In genomic region chr1:138939579-138940139, GRCm38 (mm10) we compare ENCODE assay signal across 21 mouse cellular contexts. TPM values are rescaled to one million over a fixed set of nuclear protein-coding genes. Genes with fewer than 3 reads are reported as not detected.
DNase-seq lines count a peak whose midpoint lies in the region; ATAC-seq and TF ChIP-seq lines count a peak whose summit lies in the region.
"Had no signal": no experiment of that assay in that cellular context is flagged by ENCODE, and none has a peak within 500 bp of the region (broad histone marks: within the 10 kb centered on the region; RNA-seq: fewer than 3 reads in every experiment).

No protein-coding gene starts in this region.

- no peak overlapping the region for H3K4me2 ChIP-seq in lung, postnatal 0 days (replicated peaks; ENCODE audit: low read depth, low read length)
- no peak overlapping the region for H3K4me2 ChIP-seq in kidney, embryonic 14.5 days (replicated peaks; ENCODE audit: low read depth, low read length)
- H3K4me2 ChIP-seq: heart, embryonic 15.5 days; liver, embryonic 11.5 days; midbrain, embryonic 13.5 days; neural tube, embryonic 13.5 days had no signal

- no peak overlapping the region for H3K27ac ChIP-seq in lung, postnatal 0 days (ENCODE audit: low read length)
- H3K27ac ChIP-seq in kidney, embryonic 14.5 days (ENCODE audit: low read depth, low read length): no peak overlapping the region
- H3K27ac ChIP-seq: forebrain, embryonic 10.5 days; heart, embryonic 15.5 days; hindbrain, embryonic 10.5 days; midbrain, embryonic 13.5 days; neural tube, embryonic 13.5 days had no signal

- no peaks in the 10 kb centered on the region for H3K4me1 ChIP-seq in lung, postnatal 0 days (ENCODE audit: insufficient read depth, low read depth, low read length)
- no peaks in the 10 kb centered on the region for H3K4me1 ChIP-seq in kidney, embryonic 14.5 days (ENCODE audit: control insufficient read depth, insufficient read depth, low read length)
- H3K4me1 ChIP-seq: forebrain, embryonic 10.5 days; heart, embryonic 15.5 days; hindbrain, embryonic 10.5 days; neural tube, embryonic 13.5 days had no signal

- H3K4me3 ChIP-seq in lung, postnatal 0 days (ENCODE audit: low read depth, low read length): no peak overlapping the region
- no peak overlapping the region for H3K4me3 ChIP-seq in kidney, embryonic 14.5 days (ENCODE audit: low read length)
- H3K4me3 ChIP-seq: forebrain, embryonic 10.5 days; heart, embryonic 15.5 days; hindbrain, embryonic 10.5 days; midbrain, embryonic 13.5 days; neural tube, embryonic 13.5 days had no signal

- no peak for TF ChIP-seq CTCF in lung, postnatal 0 days (IDR thresholded peaks at IDR 0.05)

- ATAC-seq in lung, postnatal 0 days: no peak
- peak; percentile 80 for ATAC-seq in granulocyte monocyte progenitor cell, adult 5-6 weeks (replicated peaks; ENCODE audit: poor library complexity, severe bottlenecking)
- no peak for ATAC-seq in kidney, embryonic 14.5 days (ENCODE audit: low FRiP score, low TSS enrichment)
- ATAC-seq: midbrain, embryonic 13.5 days had no signal

- WGBS in lung, postnatal 0 days: 70% methylated on average over 6 of the region's 6 CpGs
- WGBS in kidney, embryonic 14.5 days: 75% methylated on average over 6 of the region's 6 CpGs

- no peak overlapping the region for H3K9ac ChIP-seq in lung, postnatal 0 days (replicated peaks; ENCODE audit: low read depth)
- no peak overlapping the region for H3K9ac ChIP-seq in kidney, embryonic 14.5 days (ENCODE audit: low read depth, low read length)
- H3K9ac ChIP-seq: heart, embryonic 15.5 days; midbrain, embryonic 13.5 days; neural tube, embryonic 13.5 days had no signal

- no peaks in the 10 kb centered on the region for H3K36me3 ChIP-seq in lung, postnatal 0 days (ENCODE audit: insufficient read depth, low read length)
- H3K36me3 ChIP-seq in splenic B cell, adult 2 months (ENCODE audit: control insufficient read depth, insufficient read depth, low read length, poor library complexity, severe bottlenecking): no peaks in the 10 kb centered on the region
- no peaks in the 10 kb centered on the region for H3K36me3 ChIP-seq in kidney, embryonic 14.5 days (ENCODE audit: control insufficient read depth, insufficient read depth, low read length)
- H3K36me3 ChIP-seq: forebrain, embryonic 10.5 days; heart, embryonic 15.5 days; hindbrain, embryonic 10.5 days; midbrain, embryonic 13.5 days; neural tube, embryonic 13.5 days had no signal

- no peaks in the 10 kb centered on the region for H3K27me3 ChIP-seq in lung, postnatal 0 days (replicated peaks; ENCODE audit: insufficient read depth, low read length)
- no peaks in the 10 kb centered on the region for H3K27me3 ChIP-seq in splenic B cell, adult 2 months (ENCODE audit: control insufficient read depth, insufficient read depth, low read length, poor library complexity, severe bottlenecking)
- H3K27me3 ChIP-seq in kidney, embryonic 14.5 days (ENCODE audit: control insufficient read depth, insufficient read depth, low read length): no peaks in the 10 kb centered on the region
- H3K27me3 ChIP-seq: heart, embryonic 15.5 days; midbrain, embryonic 13.5 days; neural tube, embryonic 13.5 days had no signal

- no peak for TF ChIP-seq EP300 in lung, postnatal 0 days (IDR thresholded peaks at IDR 0.05)

- DNase-seq in lung, postnatal 36 days: peak; percentile 24
- no peak for DNase-seq in lung, postnatal 0 days (ENCODE audit: low spot score)
- peak; percentile 14 for DNase-seq in CD4-positive, CD25-positive, alpha-beta regulatory T cell, adult 2 months (ENCODE audit: low read depth, low spot score)
- peak; percentile 54 for DNase-seq in splenic B cell, adult 2 months (ENCODE audit: low read depth, low spot score)
- no peak for DNase-seq in lung, postnatal 14 days
- DNase-seq: cerebellum, adult 18-20 months; cerebellum, postnatal 25 days; gastrocnemius, postnatal 10 days; heart, adult 18-20 months; kidney, adult 9 months; kidney, postnatal 36 days; lung, adult 18-20 months; lung, postnatal 4 days had no signal

- H3K9me3 ChIP-seq in lung, postnatal 0 days (ENCODE audit: low read length): no peaks in the 10 kb centered on the region
- H3K9me3 ChIP-seq in kidney, embryonic 14.5 days (ENCODE audit: control insufficient read depth, low read length): no peaks in the 10 kb centered on the region
- H3K9me3 ChIP-seq: forebrain, embryonic 10.5 days; heart, embryonic 15.5 days; hindbrain, embryonic 10.5 days; midbrain, embryonic 13.5 days; neural tube, embryonic 13.5 days had no signal

RNA-seq across cellular contexts. Expression of gene Dennd1b, which starts 23.6 kb away (rescaled TPM):
- 12.6 and 14.0 TPM in 2 replicates for polyA plus RNA-seq in lung, postnatal 0 days (2015; fragmentation: Nextera tagmentation; extraction: Ambion mirVana)
- 33.4 and 35.0 TPM in 2 replicates for total RNA-seq in granulocyte monocyte progenitor cell, adult 5-6 weeks (2014; fragmentation: Nextera tagmentation)
- 19.0 and 22.0 TPM in 2 replicates for total RNA-seq in granulocyte monocyte progenitor cell, adult 5-6 weeks (2017)
- polyA plus RNA-seq in kidney, embryonic 14.5 days (2014; fragmentation: Nextera tagmentation; extraction: Ambion mirVana): 10.7 and 13.1 TPM in 2 replicates

Comparison
In these comparisons a context has a peak if more than half of its experiments do, and no peak if none do; other contexts are left out.
1. DNase-seq: peak in lung, postnatal 36 days (single experiment), CD4-positive, CD25-positive, alpha-beta regulatory T cell, adult 2 months (single experiment) and splenic B cell, adult 2 months (single experiment); none in lung, postnatal 0 days (single experiment) and lung, postnatal 14 days (single experiment).